Mouse (Mus musculus): ENCODE data around the gene Gclc. TPM values are rescaled to one million over a fixed set of nuclear protein-coding genes. Genes with fewer than 3 reads are reported as not detected.

Gene Gclc
- 22.3 and 25.1 TPM in 2 replicates for polyA plus RNA-seq (2014; fragmentation: Nextera tagmentation; extraction: Ambion mirVana)

DNA sequence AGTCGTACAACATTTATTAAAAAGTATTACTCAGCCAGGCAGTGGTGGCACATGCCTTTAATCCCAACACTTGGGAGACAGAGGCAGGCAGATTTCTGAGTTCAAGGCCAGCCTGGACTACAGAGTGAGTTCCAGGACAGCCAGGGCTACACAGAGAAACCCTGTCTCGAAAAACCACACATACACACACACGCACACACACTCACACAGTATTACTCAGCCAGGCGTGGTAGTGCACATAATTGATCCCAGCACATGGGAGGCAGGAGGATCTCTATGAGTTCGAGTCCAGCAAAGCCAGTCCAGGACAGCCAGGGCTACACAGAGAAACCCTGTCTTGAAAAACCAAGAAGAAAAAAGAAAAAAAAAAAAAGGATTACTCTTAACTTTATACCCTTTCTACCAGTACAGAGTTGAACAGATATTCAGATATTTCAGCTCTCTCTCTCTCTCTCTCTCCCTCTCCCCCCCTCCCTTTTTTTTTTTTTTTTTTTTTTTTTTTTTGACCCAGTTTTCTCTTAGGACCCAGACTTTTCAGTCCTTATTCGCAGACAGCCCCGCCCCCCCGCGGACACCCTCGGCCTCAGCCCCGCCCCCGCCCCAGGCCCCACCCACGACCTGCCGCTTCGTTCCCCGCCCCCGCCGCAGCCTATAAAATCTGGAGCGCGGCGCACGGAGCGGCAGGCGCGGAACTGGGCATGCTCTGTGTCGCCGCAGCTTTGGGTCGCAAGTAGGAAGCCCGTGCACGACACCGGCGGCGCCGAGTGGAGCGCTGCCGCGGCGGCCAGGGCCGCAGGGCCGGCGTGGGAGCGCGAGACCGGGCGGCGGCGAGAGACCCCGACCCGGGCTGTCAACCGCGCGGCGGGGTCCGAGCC is at the start of gene Gclc:
Gene Gclc (plus strand): TSS at position 683 of the 875 bp plus-strand sequence.
- WGBS: 8% methylated on average over 48 of the region's 54 CpGs
- Histone ChIP-seq H3K4me2 (ENCODE audit: low read depth, low read length) (peak within 1 kb of the TSS; percentile 70), H3K36me3 (ENCODE audit: control insufficient read depth, insufficient read depth, low read length) (no peaks in the 10 kb centered on the region), H3K27me3 (ENCODE audit: control insufficient read depth, insufficient read depth, low read length) (no peaks in the 10 kb centered on the region), H3K9ac (replicated peaks; ENCODE audit: low read depth, low read length) (peak within 1 kb of the TSS; percentile 80), H3K9me3 (ENCODE audit: control insufficient read depth, low read length) (no peaks in the 10 kb centered on the region), H3K27ac (ENCODE audit: low read depth, low read length) (peak within 1 kb of the TSS; percentile 79), H3K4me3 (ENCODE audit: low read depth, low read length) (peak within 1 kb of the TSS; percentile 82), H3K4me1 (ENCODE audit: control insufficient read depth, insufficient read depth, low read length) (0 out of 2 replicates have a peak, but pooled peaks cover 7% of the 10 kb centered on the region)
- ATAC-seq (ENCODE audit: low read depth): peak; percentile 88

GRCm38 (mm10) chr9:77706515-77706914 is 47.8 kb upstream of the Gclc start:
- 85% methylated on average over 6 of the region's 6 CpGs for WGBS
- ATAC-seq (ENCODE audit: low read depth): no peak
- Histone ChIP-seq H3K27me3 (ENCODE audit: control insufficient read depth, insufficient read depth, low read length) (no peaks in the 10 kb centered on the region), H3K36me3 (ENCODE audit: control insufficient read depth, insufficient read depth, low read length) (no peaks in the 10 kb centered on the region), H3K4me1 (ENCODE audit: control insufficient read depth, insufficient read depth, low read length) (no peaks in the 10 kb centered on the region), H3K9ac (replicated peaks; ENCODE audit: low read depth, low read length) (no peak overlapping the region), H3K9me3 (ENCODE audit: control insufficient read depth, low read length) (no peaks in the 10 kb centered on the region), H3K4me3 (ENCODE audit: low read depth, low read length) (no peak overlapping the region), H3K27ac (ENCODE audit: low read depth, low read length) (no peak overlapping the region), H3K4me2 (ENCODE audit: low read depth, low read length) (no peak overlapping the region)

DNA sequence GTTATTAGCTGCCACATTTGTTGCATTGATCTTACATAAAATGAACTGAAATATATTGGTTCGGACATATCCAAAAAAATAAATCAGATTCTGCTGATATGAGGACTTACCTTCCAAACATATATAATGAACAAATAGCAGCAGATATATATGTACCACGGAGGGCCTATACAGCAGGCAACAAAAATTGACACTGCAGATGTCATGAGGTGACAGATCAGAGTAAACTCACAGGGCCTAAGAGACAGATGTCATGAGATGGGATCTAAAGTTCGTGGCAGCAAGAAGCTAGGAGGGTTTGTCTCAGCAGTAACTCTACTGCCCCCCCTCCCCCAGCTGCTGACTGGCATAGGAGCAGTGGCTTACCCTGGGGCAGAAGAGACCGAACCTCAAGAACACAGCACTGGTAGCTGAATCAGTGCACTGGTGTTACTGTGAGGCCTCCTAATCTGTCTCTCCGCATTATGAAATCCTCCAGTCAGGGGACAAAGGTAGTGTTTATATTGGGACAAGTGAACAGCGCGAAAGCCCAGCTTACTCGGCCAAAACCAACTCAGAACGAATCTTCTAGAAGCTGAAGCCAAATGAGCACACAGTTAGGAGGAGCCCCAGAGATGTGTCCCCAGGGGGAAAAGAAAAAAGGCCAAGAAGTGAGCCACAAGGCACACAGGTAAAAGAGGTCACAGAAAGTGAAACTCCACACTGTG is 46.7 kb upstream of the Gclc start:
- no peaks in the 10 kb centered on the region for H3K9me3 ChIP-seq (ENCODE audit: control insufficient read depth, low read length)
- no peak for ATAC-seq (ENCODE audit: low read depth)
- no peak overlapping the region for H3K4me2 ChIP-seq (ENCODE audit: low read depth, low read length)
- WGBS: 89% methylated on average over 9 of the region's 9 CpGs
- no peaks in the 10 kb centered on the region for H3K36me3 ChIP-seq (ENCODE audit: control insufficient read depth, insufficient read depth, low read length)
- H3K27me3 ChIP-seq (ENCODE audit: control insufficient read depth, insufficient read depth, low read length): no peaks in the 10 kb centered on the region
- H3K27ac ChIP-seq (ENCODE audit: low read depth, low read length): no peak overlapping the region
- no peaks in the 10 kb centered on the region for H3K4me1 ChIP-seq (ENCODE audit: control insufficient read depth, insufficient read depth, low read length)
- H3K4me3 ChIP-seq (ENCODE audit: low read depth, low read length): no peak overlapping the region
- no peak overlapping the region for H3K9ac ChIP-seq (replicated peaks; ENCODE audit: low read depth, low read length)

DNA sequence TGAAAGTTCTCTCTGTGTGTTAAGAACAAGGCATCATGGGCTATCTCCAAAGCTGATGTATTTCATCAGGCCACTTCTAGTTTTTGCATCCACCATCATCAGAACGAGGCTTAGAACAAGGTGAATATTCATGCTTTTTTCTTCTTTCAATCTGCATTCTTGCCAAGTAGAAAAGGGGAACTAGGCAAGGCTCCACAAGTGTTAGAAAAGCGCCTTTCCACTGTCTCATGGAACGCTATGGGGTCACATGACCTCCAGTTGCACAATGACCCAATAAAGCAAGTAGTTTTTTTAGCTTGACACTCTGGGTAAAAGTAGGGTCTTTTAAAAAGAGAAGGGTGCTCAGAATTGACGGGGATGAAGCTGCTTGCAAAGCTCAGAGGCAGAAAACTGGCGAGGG is 45.4 kb upstream of the Gclc start:
- no peaks in the 10 kb centered on the region for H3K36me3 ChIP-seq (ENCODE audit: control insufficient read depth, insufficient read depth, low read length)
- H3K27ac ChIP-seq (ENCODE audit: low read depth, low read length): no peak overlapping the region
- H3K27me3 ChIP-seq (ENCODE audit: control insufficient read depth, insufficient read depth, low read length): no peaks in the 10 kb centered on the region
- no peak overlapping the region for H3K4me3 ChIP-seq (ENCODE audit: low read depth, low read length)
- no peak overlapping the region for H3K4me2 ChIP-seq (ENCODE audit: low read depth, low read length)
- H3K4me1 ChIP-seq (ENCODE audit: control insufficient read depth, insufficient read depth, low read length): no peaks in the 10 kb centered on the region
- no peaks in the 10 kb centered on the region for H3K9me3 ChIP-seq (ENCODE audit: control insufficient read depth, low read length)
- ATAC-seq (ENCODE audit: low read depth): no peak
- no peak overlapping the region for H3K9ac ChIP-seq (replicated peaks; ENCODE audit: low read depth, low read length)
- 53% methylated on average over 5 of the region's 5 CpGs for WGBS

GRCm38 (mm10) chr9:77711021-77711569 is 43.2 kb upstream of the Gclc start:
- Histone ChIP-seq H3K4me3 (ENCODE audit: low read depth, low read length) (no peak overlapping the region), H3K4me2 (ENCODE audit: low read depth, low read length) (no peak overlapping the region), H3K27me3 (ENCODE audit: control insufficient read depth, insufficient read depth, low read length) (no peaks in the 10 kb centered on the region), H3K27ac (ENCODE audit: low read depth, low read length) (no peak overlapping the region), H3K9me3 (ENCODE audit: control insufficient read depth, low read length) (no peaks in the 10 kb centered on the region), H3K9ac (replicated peaks; ENCODE audit: low read depth, low read length) (no peak overlapping the region), H3K36me3 (ENCODE audit: control insufficient read depth, insufficient read depth, low read length) (no peaks in the 10 kb centered on the region), H3K4me1 (ENCODE audit: control insufficient read depth, insufficient read depth, low read length) (no peaks in the 10 kb centered on the region)
- 94% methylated on average over 5 of the region's 5 CpGs for WGBS
- no peak for ATAC-seq (ENCODE audit: low read depth)

DNA sequence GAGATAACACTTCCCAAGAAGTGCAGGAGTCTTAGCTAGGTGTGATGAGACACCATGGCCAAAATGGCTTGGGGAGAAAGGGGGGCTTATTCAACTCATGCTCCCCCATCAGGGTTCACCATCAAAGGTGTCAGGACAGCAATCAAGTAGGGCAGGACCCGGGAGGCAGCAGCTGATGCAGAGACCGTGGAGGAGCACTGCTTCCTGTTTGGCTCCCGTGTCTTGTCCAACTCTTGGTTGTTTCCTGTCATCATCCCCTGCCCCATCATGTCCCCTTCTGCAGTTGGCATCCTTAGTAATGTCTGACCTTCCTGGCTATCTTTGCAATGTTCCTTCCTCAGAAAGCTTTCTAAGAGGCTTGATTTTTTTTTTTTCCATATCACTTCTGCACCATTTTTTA is 41.5 kb upstream of the Gclc start:
- 84% methylated on average over 3 of the region's 3 CpGs for WGBS
- Histone ChIP-seq H3K4me3 (ENCODE audit: low read depth, low read length) (no peak overlapping the region), H3K4me1 (ENCODE audit: control insufficient read depth, insufficient read depth, low read length) (no peaks in the 10 kb centered on the region), H3K9me3 (ENCODE audit: control insufficient read depth, low read length) (no peaks in the 10 kb centered on the region), H3K36me3 (ENCODE audit: control insufficient read depth, insufficient read depth, low read length) (no peaks in the 10 kb centered on the region), H3K27ac (ENCODE audit: low read depth, low read length) (no peak overlapping the region), H3K9ac (replicated peaks; ENCODE audit: low read depth, low read length) (no peak overlapping the region), H3K27me3 (ENCODE audit: control insufficient read depth, insufficient read depth, low read length) (no peaks in the 10 kb centered on the region), H3K4me2 (ENCODE audit: low read depth, low read length) (no peak overlapping the region)
- ATAC-seq (ENCODE audit: low read depth): no peak

- H3K9ac ChIP-seq (replicated peaks; ENCODE audit: low read depth, low read length): no peak overlapping the region
- H3K9me3 ChIP-seq (ENCODE audit: control insufficient read depth, low read length): no peaks in the 10 kb centered on the region
- no peak overlapping the region for H3K4me3 ChIP-seq (ENCODE audit: low read depth, low read length)
- H3K27ac ChIP-seq (ENCODE audit: low read depth, low read length): no peak overlapping the region
- no peaks in the 10 kb centered on the region for H3K36me3 ChIP-seq (ENCODE audit: control insufficient read depth, insufficient read depth, low read length)
- H3K4me1 ChIP-seq (ENCODE audit: control insufficient read depth, insufficient read depth, low read length): no peaks in the 10 kb centered on the region
- no peak for ATAC-seq (ENCODE audit: low read depth)
- WGBS: 88% methylated on average over 5 of the region's 5 CpGs
- no peak overlapping the region for H3K4me2 ChIP-seq (ENCODE audit: low read depth, low read length)
- no peaks in the 10 kb centered on the region for H3K27me3 ChIP-seq (ENCODE audit: control insufficient read depth, insufficient read depth, low read length)
Measured at GRCm38 (mm10) chr9:77713301-77713700, 41.0 kb upstream of the Gclc start.

GRCm38 (mm10) chr9:77715262-77715661 is 39.1 kb upstream of the Gclc start:
- H3K27ac ChIP-seq (ENCODE audit: low read depth, low read length): no peak overlapping the region
- no peaks in the 10 kb centered on the region for H3K4me1 ChIP-seq (ENCODE audit: control insufficient read depth, insufficient read depth, low read length)
- no peak for ATAC-seq (ENCODE audit: low read depth)
- no peaks in the 10 kb centered on the region for H3K9me3 ChIP-seq (ENCODE audit: control insufficient read depth, low read length)
- WGBS: 97% methylated on average over 2 of the region's 2 CpGs
- no peaks in the 10 kb centered on the region for H3K27me3 ChIP-seq (ENCODE audit: control insufficient read depth, insufficient read depth, low read length)
- H3K4me2 ChIP-seq (ENCODE audit: low read depth, low read length): no peak overlapping the region
- H3K36me3 ChIP-seq (ENCODE audit: control insufficient read depth, insufficient read depth, low read length): no peaks in the 10 kb centered on the region
- no peak overlapping the region for H3K4me3 ChIP-seq (ENCODE audit: low read depth, low read length)
- no peak overlapping the region for H3K9ac ChIP-seq (replicated peaks; ENCODE audit: low read depth, low read length)

GRCm38 (mm10) chr9:77716009-77716408 is 38.3 kb upstream of the Gclc start:
- Histone ChIP-seq H3K36me3 (ENCODE audit: control insufficient read depth, insufficient read depth, low read length) (no peaks in the 10 kb centered on the region), H3K9ac (replicated peaks; ENCODE audit: low read depth, low read length) (no peak overlapping the region), H3K4me2 (ENCODE audit: low read depth, low read length) (no peak overlapping the region), H3K4me3 (ENCODE audit: low read depth, low read length) (no peak overlapping the region), H3K4me1 (ENCODE audit: control insufficient read depth, insufficient read depth, low read length) (no peaks in the 10 kb centered on the region), H3K9me3 (ENCODE audit: control insufficient read depth, low read length) (no peaks in the 10 kb centered on the region), H3K27ac (ENCODE audit: low read depth, low read length) (no peak overlapping the region), H3K27me3 (ENCODE audit: control insufficient read depth, insufficient read depth, low read length) (no peaks in the 10 kb centered on the region)
- whole genome bisulfite sequencing: 90% methylated on average over 1 of the region's 1 CpGs
- no peak for ATAC-seq (ENCODE audit: low read depth)
